Mouse (Mus musculus) limb, embryonic 15.5 days (tissue): ENCODE data around the gene Rreb1. TPM values are rescaled to one million over a fixed set of nuclear protein-coding genes. Genes with fewer than 3 reads are reported as not detected.
A peak's percentile ranks its signal among the peaks of the same experiment; 100 is the strongest.

Source experiments
- ATAC-seq: fragments of 200-750 bp; cut with Nextera tagmentation; 2 replicates; pipeline ENCODE4 v1.8.0; 2017; ENCODE audit warnings: low read depth, moderate TSS enrichment; ENCODE audit not compliant: insufficient number of reproducible peaks, low FRiP score, low TSS enrichment
- H3K27ac ChIP-seq: fragments of 300-500 bp; sonication (generic); 2 replicates; pipeline ENCODE4 v1.5.1; 2015; ENCODE audit warnings: moderate library complexity, mild to moderate bottlenecking, inconsistent platforms
- H3K27me3 ChIP-seq: fragments of 300-500 bp; sonication (generic); 2 replicates; pipeline ENCODE4 v1.6.1; 2015; ENCODE audit warnings: inconsistent platforms
- H3K36me3 ChIP-seq: fragments of 300-500 bp; sonication (generic); 2 replicates; pipeline ENCODE4 v1.6.1; 2015; ENCODE audit warnings: inconsistent platforms
- H3K4me1 ChIP-seq: fragments of 300-500 bp; sonication (generic); 2 replicates; pipeline ENCODE4 v1.6.1; 2015; ENCODE audit warnings: inconsistent platforms
- H3K4me2 ChIP-seq: fragments of 300-500 bp; sonication (generic); 2 replicates; pipeline ENCODE4 v1.6.1; 2015; ENCODE audit warnings: mild to moderate bottlenecking, inconsistent platforms
- H3K4me3 ChIP-seq: fragments of 300-500 bp; sonication (generic); 2 replicates; pipeline ENCODE4 v1.5.1; 2015; ENCODE audit warnings: mild to moderate bottlenecking, inconsistent platforms
- H3K9ac ChIP-seq: fragments of 300-500 bp; sonication (generic); 2 replicates; pipeline ENCODE4 v1.6.1; 2015; ENCODE audit warnings: inconsistent platforms
- H3K9me3 ChIP-seq: fragments of 300-500 bp; sonication (generic); 2 replicates; pipeline ENCODE4 v1.6.1; 2016; ENCODE audit warnings: inconsistent platforms
- WGBS: fragments of 180-500 bp; shearing (Covaris S2); methylation state at CpG from one replicate; pipeline ENCODE4 v1.1.7; 2015; 5-methylcytosine and 5-hydroxymethylcytosine counted together
- polyA plus RNA-seq: library from polyadenylated mRNA; unstranded; fragments of >200 nt; fragmentation: Nextera tagmentation; extraction: Ambion mirVana; gene quantifications from 2 replicates; pipeline ENCODE4 v1.2.1, GENCODE M21; 2015

The Rreb1 gene
- polyA plus RNA-seq, 1 experiment from 2014 or later: 13.5 TPM

GRCm38 (mm10) chr13:37873125-37873891 is 95.1 kb downstream of the Rreb1 start:
- no peaks in the 10 kb centered on the region for H3K27me3 ChIP-seq
- no peak overlapping the region; the same call in 1 of the 2 replicates for H3K27ac ChIP-seq
- H3K4me2 ChIP-seq: no peak overlapping the region
- no peak for ATAC-seq
- H3K36me3 ChIP-seq: no peaks in the 10 kb centered on the region
- H3K4me3 ChIP-seq: no peak overlapping the region
- no peak overlapping the region for H3K9ac ChIP-seq
- 67% methylated on average over 7 of the region's 7 CpGs for WGBS
- 0 out of 2 replicates have a peak, but pooled peaks cover 17% of the 10 kb centered on the region for H3K4me1 ChIP-seq
- no peaks in the 10 kb centered on the region for H3K9me3 ChIP-seq

GRCm38 (mm10) chr13:37875919-37876318 is 97.7 kb downstream of the Rreb1 start:
- H3K27me3 ChIP-seq: no peaks in the 10 kb centered on the region
- no peak for ATAC-seq
- no peak overlapping the region for H3K4me2 ChIP-seq
- no peak overlapping the region for H3K27ac ChIP-seq
- H3K9ac ChIP-seq: no peak overlapping the region
- 55% methylated on average over 2 of the region's 2 CpGs for WGBS
- H3K9me3 ChIP-seq: no peaks in the 10 kb centered on the region
- peaks cover 39% of the 10 kb centered on the region for H3K4me1 ChIP-seq
- H3K4me3 ChIP-seq: no peak overlapping the region
- H3K36me3 ChIP-seq: no peaks in the 10 kb centered on the region

GRCm38 (mm10) chr13:37876366-37876765 is 98.2 kb downstream of the Rreb1 start:
- Histone ChIP-seq H3K9ac (no peak overlapping the region), H3K9me3 (no peaks in the 10 kb centered on the region), H3K27me3 (no peaks in the 10 kb centered on the region), H3K4me2 (no peak overlapping the region), H3K36me3 (no peaks in the 10 kb centered on the region), H3K27ac (no peak overlapping the region), H3K4me3 (no peak overlapping the region), H3K4me1 (peaks cover 39% of the 10 kb centered on the region)
- WGBS: 73% methylated on average over 5 of the region's 5 CpGs
- no peak for ATAC-seq

GRCm38 (mm10) chr13:37876836-37877235 is 98.6 kb downstream of the Rreb1 start:
- Histone ChIP-seq H3K9me3 (no peaks in the 10 kb centered on the region), H3K4me1 (peaks cover 39% of the 10 kb centered on the region), H3K27me3 (no peaks in the 10 kb centered on the region), H3K27ac (no peak overlapping the region), H3K4me3 (no peak overlapping the region), H3K9ac (no peak overlapping the region), H3K4me2 (no peak overlapping the region), H3K36me3 (no peaks in the 10 kb centered on the region)
- 52% methylated on average over 4 of the region's 4 CpGs for WGBS
- ATAC-seq: no peak

GRCm38 (mm10) chr13:37877241-37877640 is 99.0 kb downstream of the Rreb1 start:
- no peaks in the 10 kb centered on the region for H3K36me3 ChIP-seq
- H3K9me3 ChIP-seq: no peaks in the 10 kb centered on the region
- no peak overlapping the region for H3K4me3 ChIP-seq
- H3K9ac ChIP-seq: no peak overlapping the region
- H3K27me3 ChIP-seq: no peaks in the 10 kb centered on the region
- WGBS: 57% methylated on average over 3 of the region's 3 CpGs
- peaks cover 39% of the 10 kb centered on the region for H3K4me1 ChIP-seq
- no peak overlapping the region for H3K27ac ChIP-seq
- ATAC-seq: no peak
- H3K4me2 ChIP-seq: no peak overlapping the region

GRCm38 (mm10) chr13:37878918-37879331 is 100.7 kb downstream of the Rreb1 start:
- Histone ChIP-seq H3K27me3 (no peaks in the 10 kb centered on the region), H3K36me3 (no peaks in the 10 kb centered on the region), H3K9me3 (no peaks in the 10 kb centered on the region), H3K9ac (no peak overlapping the region), H3K4me2 (no peak overlapping the region), H3K4me3 (no peak overlapping the region), H3K4me1 (peaks cover 45% of the 10 kb centered on the region), H3K27ac (no peak overlapping the region)
- WGBS: 84% methylated on average over 2 of the region's 2 CpGs
- no peak for ATAC-seq

GRCm38 (mm10) chr13:37879556-37879955 is 101.4 kb downstream of the Rreb1 start:
- H3K36me3 ChIP-seq: no peaks in the 10 kb centered on the region
- H3K4me2 ChIP-seq: no peak overlapping the region
- H3K27me3 ChIP-seq: no peaks in the 10 kb centered on the region
- no peak overlapping the region for H3K4me3 ChIP-seq
- WGBS: 47% methylated on average over 5 of the region's 5 CpGs
- no peak overlapping the region for H3K9ac ChIP-seq
- H3K4me1 ChIP-seq: peaks cover 45% of the 10 kb centered on the region
- H3K9me3 ChIP-seq: no peaks in the 10 kb centered on the region
- no peak for ATAC-seq
- no peak overlapping the region for H3K27ac ChIP-seq

- no peak for ATAC-seq
- H3K4me2 ChIP-seq: no peak overlapping the region
- H3K9me3 ChIP-seq: no peaks in the 10 kb centered on the region
- no peaks in the 10 kb centered on the region for H3K36me3 ChIP-seq
- WGBS: 31% methylated on average over 1 of the region's 1 CpGs
- peak overlapping the region; percentile 61 for H3K27ac ChIP-seq
- no peak overlapping the region for H3K9ac ChIP-seq
- peaks cover 43% of the 10 kb centered on the region for H3K4me1 ChIP-seq
- H3K4me3 ChIP-seq: no peak overlapping the region
- no peaks in the 10 kb centered on the region for H3K27me3 ChIP-seq
These were observed 101.8 kb downstream of the Rreb1 start for GRCm38 (mm10) chr13:37880035-37880434.

GRCm38 (mm10) chr13:37880581-37881130 is 102.5 kb downstream of the Rreb1 start:
- Histone ChIP-seq H3K4me1 (peaks cover 43% of the 10 kb centered on the region), H3K9ac (no peak overlapping the region), H3K36me3 (no peaks in the 10 kb centered on the region), H3K4me3 (no peak overlapping the region), H3K9me3 (no peaks in the 10 kb centered on the region), H3K27ac (peak overlapping the region; percentile 61), H3K27me3 (no peaks in the 10 kb centered on the region), H3K4me2 (no peak overlapping the region)
- no peak for ATAC-seq
- 45% methylated on average over 9 of the region's 9 CpGs for WGBS

- H3K36me3 ChIP-seq: no peaks in the 10 kb centered on the region
- H3K27me3 ChIP-seq: no peaks in the 10 kb centered on the region
- H3K27ac ChIP-seq: no peak overlapping the region
- no peak overlapping the region for H3K4me2 ChIP-seq
- no peak for ATAC-seq
- H3K4me1 ChIP-seq: peaks cover 31% of the 10 kb centered on the region
- H3K4me3 ChIP-seq: no peak overlapping the region
- 77% methylated on average over 8 of the region's 8 CpGs for WGBS
- no peaks in the 10 kb centered on the region for H3K9me3 ChIP-seq
- no peak overlapping the region for H3K9ac ChIP-seq
These were observed 104.3 kb downstream of the Rreb1 start for GRCm38 (mm10) chr13:37882521-37882920.

- Histone ChIP-seq H3K27me3 (no peaks in the 10 kb centered on the region), H3K4me3 (no peak overlapping the region), H3K36me3 (no peaks in the 10 kb centered on the region), H3K9ac (no peak overlapping the region), H3K4me1 (peaks cover 31% of the 10 kb centered on the region), H3K9me3 (no peaks in the 10 kb centered on the region), H3K4me2 (no peak overlapping the region), H3K27ac (no peak overlapping the region)
- 88% methylated on average over 5 of the region's 5 CpGs for WGBS
- ATAC-seq: no peak
These were observed 104.8 kb downstream of the Rreb1 start for GRCm38 (mm10) chr13:37883008-37883407.

GRCm38 (mm10) chr13:37885392-37885791 is 107.2 kb downstream of the Rreb1 start:
- Histone ChIP-seq H3K9me3 (no peaks in the 10 kb centered on the region), H3K4me3 (no peak overlapping the region), H3K36me3 (peaks cover 9% of the 10 kb centered on the region; the same call in 1 of the 2 replicates), H3K9ac (no peak overlapping the region), H3K27ac (no peak overlapping the region), H3K27me3 (no peaks in the 10 kb centered on the region), H3K4me1 (peaks cover 11% of the 10 kb centered on the region), H3K4me2 (no peak overlapping the region)
- 95% methylated on average over 2 of the region's 2 CpGs for WGBS
- no peak for ATAC-seq
